Mouse (Mus musculus): ENCODE data around the gene Kat8. TPM values are rescaled to one million over a fixed set of nuclear protein-coding genes. Genes with fewer than 3 reads are reported as not detected.
A peak's percentile ranks its signal among the peaks of the same experiment; 100 is the strongest.

Kat8 gene
- polyA plus RNA-seq, 1 experiment: 15.7 TPM

DNA sequence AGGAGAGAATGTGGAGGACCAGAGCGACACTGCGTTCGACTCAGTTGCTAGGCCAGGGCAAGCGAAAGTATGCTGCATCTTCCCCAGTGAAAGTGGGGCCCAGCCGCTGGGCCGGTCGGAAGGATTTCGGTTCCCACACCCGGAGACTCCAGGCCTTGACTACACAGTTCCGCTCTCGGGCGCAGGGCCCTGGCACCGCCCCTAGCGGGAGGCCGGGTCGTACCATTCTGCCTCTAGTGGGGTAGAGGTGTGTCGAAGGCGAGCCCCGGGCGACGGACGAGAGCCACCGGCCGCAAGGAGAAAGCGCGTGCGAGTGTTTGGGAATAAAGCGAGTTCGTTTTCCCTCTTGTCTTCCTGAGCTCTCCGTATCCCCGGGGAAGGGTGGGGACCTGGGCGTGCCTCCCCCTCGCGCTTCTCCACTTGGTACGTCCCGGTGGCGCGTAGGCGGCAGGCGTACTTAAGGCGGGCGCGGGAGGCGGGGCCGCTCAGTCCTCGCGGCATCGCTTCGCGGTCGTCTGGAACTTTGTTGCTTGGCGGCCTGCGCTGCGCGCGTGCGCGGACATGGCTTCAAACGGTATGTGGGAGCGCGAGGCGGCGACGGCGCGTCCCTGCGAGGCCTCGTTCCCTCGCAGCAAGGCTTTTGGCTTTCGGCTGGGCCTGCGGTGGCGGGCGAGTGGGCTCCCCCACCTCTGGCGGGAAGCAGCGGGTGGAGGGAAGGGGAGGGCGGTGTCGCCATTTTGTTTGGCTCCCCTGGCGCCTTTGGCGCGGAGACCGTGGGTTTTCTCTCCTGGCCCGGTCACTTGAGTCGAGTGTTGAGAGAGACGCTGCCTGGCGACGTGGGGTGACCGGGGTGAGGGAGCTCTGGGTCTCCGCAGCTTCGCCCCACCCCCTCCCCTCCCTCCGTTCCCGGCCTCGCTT, 54.9 kb downstream of the Kat8 start, which contains the start of gene Fus:
Gene Fus (plus strand): TSS at position 454 of the 918 bp plus-strand sequence.
- under 1% methylated on average over 92 of the region's 92 CpGs for WGBS
- H3K4me3 ChIP-seq (replicated peaks; ENCODE audit: control insufficient read depth, low read depth, low read length): peak within 1 kb of the TSS; percentile 100
- peaks cover 2% of the 10 kb centered on the region for H3K4me1 ChIP-seq (ENCODE audit: control insufficient read depth, insufficient read depth, low read length)
- TF ChIP-seq POLR2A (IDR thresholded peaks at IDR 0.05; ENCODE audit: borderline replicate concordance, control insufficient read depth, low read depth, low read length): peak; percentile 100
- TF ChIP-seq CTCF (IDR thresholded peaks at IDR 0.05; ENCODE audit: control insufficient read depth, insufficient read depth, low read length): no peak
- peak within 1 kb of the TSS; percentile 97 for H3K27ac ChIP-seq (ENCODE audit: control insufficient read depth, insufficient read depth, low read depth, low read length, poor library complexity)

DNA sequence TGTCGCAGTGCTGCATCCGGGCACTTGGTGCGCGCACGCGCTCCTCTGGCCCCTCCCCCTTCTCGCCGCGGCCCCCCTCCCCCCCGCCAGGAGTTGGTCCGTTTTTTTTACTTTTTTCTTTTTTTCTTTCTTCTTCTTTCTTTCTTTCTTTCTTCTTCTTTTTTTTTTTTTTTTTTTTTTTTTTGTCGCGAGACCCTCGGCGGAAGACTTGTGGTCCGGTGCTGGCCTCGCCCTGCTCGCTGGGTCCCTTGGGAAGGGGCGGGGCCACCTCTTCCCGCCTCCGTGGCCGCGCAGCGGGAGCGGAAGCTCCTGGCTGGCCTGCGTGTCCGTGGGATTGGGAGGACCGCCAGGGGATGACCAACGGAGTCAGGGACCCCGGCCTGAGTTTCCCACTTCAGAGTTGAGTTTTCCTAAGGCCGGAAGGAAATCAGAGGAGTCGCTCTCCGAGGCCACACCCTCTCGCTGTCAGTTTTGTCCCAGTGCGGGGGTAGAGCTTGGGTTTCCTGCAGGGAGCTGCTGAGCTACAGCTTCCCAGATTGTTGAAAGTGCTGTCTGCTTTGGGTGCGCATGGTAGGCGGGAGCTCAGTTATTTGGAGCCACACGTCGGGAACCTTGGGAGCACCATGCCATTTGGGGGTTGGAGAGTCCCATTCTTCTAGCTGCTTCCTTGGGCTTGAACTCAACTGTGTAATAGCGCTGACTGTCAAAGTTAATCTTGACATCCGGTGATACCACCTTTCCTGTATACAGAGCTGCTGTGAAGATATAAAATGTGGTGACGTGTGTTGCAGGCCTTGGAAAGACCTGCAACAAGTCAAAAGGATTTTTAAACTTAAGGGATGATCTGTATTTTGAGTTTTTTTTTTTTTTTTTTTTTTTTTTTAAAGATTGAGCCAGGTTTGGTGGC, 55.9 kb downstream of the Kat8 start:
- Histone ChIP-seq H3K27ac (ENCODE audit: control insufficient read depth, insufficient read depth, low read depth, low read length, poor library complexity) (peak overlapping the region; percentile 97), H3K4me1 (ENCODE audit: control insufficient read depth, insufficient read depth, low read length) (peaks cover 2% of the 10 kb centered on the region), H3K4me3 (replicated peaks; ENCODE audit: control insufficient read depth, low read depth, low read length) (peak overlapping the region; percentile 100)
- TF ChIP-seq CTCF (IDR thresholded peaks at IDR 0.05; ENCODE audit: control insufficient read depth, insufficient read depth, low read length) (no peak), POLR2A (IDR thresholded peaks at IDR 0.05; ENCODE audit: borderline replicate concordance, control insufficient read depth, low read depth, low read length) (no peak)
- 1% methylated on average over 42 of the region's 42 CpGs for WGBS

DNA sequence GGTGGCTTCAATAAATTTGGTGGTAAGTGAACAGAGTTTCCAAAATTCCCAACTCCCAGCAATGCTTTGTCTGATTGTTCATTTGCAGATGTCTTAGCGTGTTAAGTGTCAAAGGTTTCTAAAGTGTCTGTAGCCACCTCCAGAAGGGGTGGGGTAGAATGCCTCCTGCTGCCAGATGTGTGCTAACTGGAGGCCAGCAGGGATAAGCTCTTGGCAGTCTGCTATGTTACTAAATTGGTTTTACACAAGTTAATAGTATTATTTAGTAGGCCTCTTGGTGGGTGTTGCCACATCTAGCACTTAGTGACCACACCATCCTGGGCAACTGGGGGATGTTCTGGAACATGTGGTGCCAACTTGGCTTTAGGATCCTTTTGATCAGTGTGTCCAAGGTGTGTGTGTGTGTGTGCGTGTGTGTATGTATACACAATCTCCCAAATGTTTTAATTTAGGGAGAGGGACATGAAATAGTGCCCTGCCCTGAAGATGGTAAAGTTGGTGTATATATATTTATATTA, 62.2 kb downstream of the Kat8 start:
- Histone ChIP-seq H3K4me1 (ENCODE audit: control insufficient read depth, insufficient read depth, low read length) (no peaks in the 10 kb centered on the region), H3K27ac (ENCODE audit: control insufficient read depth, insufficient read depth, low read depth, low read length, poor library complexity) (no peak overlapping the region), H3K4me3 (replicated peaks; ENCODE audit: control insufficient read depth, low read depth, low read length) (no peak overlapping the region)
- whole genome bisulfite sequencing: 91% methylated on average over 2 of the region's 2 CpGs
- TF ChIP-seq CTCF (IDR thresholded peaks at IDR 0.05; ENCODE audit: control insufficient read depth, insufficient read depth, low read length): no peak
- no peak for TF ChIP-seq POLR2A (IDR thresholded peaks at IDR 0.05; ENCODE audit: borderline replicate concordance, control insufficient read depth, low read depth, low read length)

Other genes with a start within 250 kb of the Kat8 start
- 44.5 and 65.5 TPM in 2 replicates for gene Bcl7c, start 203.6 kb upstream of the Kat8 start, polyA plus RNA-seq (2011; ENCODE audit: insufficient read depth, insufficient read length, low replicate concordance, missing spikeins)
- not detected in 2 replicates for gene Ctf1, start 199.8 kb upstream of the Kat8 start, polyA plus RNA-seq (2011; ENCODE audit: insufficient read depth, insufficient read length, low replicate concordance, missing spikeins)
- not detected in 2 replicates for gene Ctf2, start 180.3 kb upstream of the Kat8 start, polyA plus RNA-seq (2011; ENCODE audit: insufficient read depth, insufficient read length, low replicate concordance, missing spikeins)
- gene Fbxl19, start 168.0 kb upstream of the Kat8 start, polyA plus RNA-seq (2011; ENCODE audit: insufficient read depth, insufficient read length, low replicate concordance, missing spikeins): 18.8 and 23.0 TPM in 2 replicates
- gene Orai3, start 142.7 kb upstream of the Kat8 start, polyA plus RNA-seq (2011; ENCODE audit: insufficient read depth, insufficient read length, low replicate concordance, missing spikeins): 7.6 and 14.6 TPM in 2 replicates
- gene Setd1a, start 135.8 kb upstream of the Kat8 start, polyA plus RNA-seq (2011; ENCODE audit: insufficient read depth, insufficient read length, low replicate concordance, missing spikeins): 24.2 and 36.3 TPM in 2 replicates
- 0.75 TPM in 1 of 2 replicates, not detected in the other for gene Gm49388, start 126.9 kb upstream of the Kat8 start, polyA plus RNA-seq (2011; ENCODE audit: insufficient read depth, insufficient read length, low replicate concordance, missing spikeins)
- gene Hsd3b7, start 111.9 kb upstream of the Kat8 start, polyA plus RNA-seq (2011; ENCODE audit: insufficient read depth, insufficient read length, low replicate concordance, missing spikeins): 13.3 and 23.4 TPM in 2 replicates
- 246 and 342 TPM in 2 replicates for gene Stx4a, start 88.2 kb upstream of the Kat8 start, polyA plus RNA-seq (2011; ENCODE audit: insufficient read depth, insufficient read length, low replicate concordance, missing spikeins)
- 1.1 and 1.8 TPM in 2 replicates for gene Stx1b, start 88.0 kb upstream of the Kat8 start, polyA plus RNA-seq (2011; ENCODE audit: insufficient read depth, insufficient read length, low replicate concordance, missing spikeins)
- 15.9 and 24.7 TPM in 2 replicates for gene Zfp646, start 36.3 kb upstream of the Kat8 start, polyA plus RNA-seq (2011; ENCODE audit: insufficient read depth, insufficient read length, low replicate concordance, missing spikeins)
- 4.0 and 8.3 TPM in 2 replicates for gene Zfp668, start 35.7 kb upstream of the Kat8 start, polyA plus RNA-seq (2011; ENCODE audit: insufficient read depth, insufficient read length, low replicate concordance, missing spikeins)
- gene Prss53, start 21.5 kb upstream of the Kat8 start, polyA plus RNA-seq (2011; ENCODE audit: insufficient read depth, insufficient read length, low replicate concordance, missing spikeins): 1.6 TPM in 1 of 2 replicates, not detected in the other
- gene Gm21974, start 17.1 kb upstream of the Kat8 start, polyA plus RNA-seq (2011; ENCODE audit: insufficient read depth, insufficient read length, low replicate concordance, missing spikeins): not detected in 2 replicates
- 15.1 and 22.3 TPM in 2 replicates for gene Vkorc1, start 16.9 kb upstream of the Kat8 start, polyA plus RNA-seq (2011; ENCODE audit: insufficient read depth, insufficient read length, low replicate concordance, missing spikeins)
- 42.4 and 66.8 TPM in 2 replicates for gene Bckdk, start 8.4 kb upstream of the Kat8 start, polyA plus RNA-seq (2011; ENCODE audit: insufficient read depth, insufficient read length, low replicate concordance, missing spikeins)
- gene Prss8, start 17.6 kb downstream of the Kat8 start, polyA plus RNA-seq (2011; ENCODE audit: insufficient read depth, insufficient read length, low replicate concordance, missing spikeins): 1.8 TPM in 1 of 2 replicates, not detected in the other
- 1.3 and 4.3 TPM in 2 replicates for gene Prss36, start 34.2 kb downstream of the Kat8 start, polyA plus RNA-seq (2011; ENCODE audit: insufficient read depth, insufficient read length, low replicate concordance, missing spikeins)
- 627 and 763 TPM in 2 replicates for gene Fus, start 54.9 kb downstream of the Kat8 start, polyA plus RNA-seq (2011; ENCODE audit: insufficient read depth, insufficient read length, low replicate concordance, missing spikeins)
- gene Pycard, start 81.4 kb downstream of the Kat8 start, polyA plus RNA-seq (2011; ENCODE audit: insufficient read depth, insufficient read length, low replicate concordance, missing spikeins): 17.7 and 19.9 TPM in 2 replicates
- gene Trim72, start 91.4 kb downstream of the Kat8 start, polyA plus RNA-seq (2011; ENCODE audit: insufficient read depth, insufficient read length, low replicate concordance, missing spikeins): 0.45 and 1.1 TPM in 2 replicates
- 15.4 and 60.8 TPM in 2 replicates for gene Itgam, start 150.1 kb downstream of the Kat8 start, polyA plus RNA-seq (2011; ENCODE audit: insufficient read depth, insufficient read length, low replicate concordance, missing spikeins)
- 8.2 and 16.7 TPM in 2 replicates for gene Gm49368, start 150.2 kb downstream of the Kat8 start, polyA plus RNA-seq (2011; ENCODE audit: insufficient read depth, insufficient read length, low replicate concordance, missing spikeins)
- gene Itgax, start 217.0 kb downstream of the Kat8 start, polyA plus RNA-seq (2011; ENCODE audit: insufficient read depth, insufficient read length, low replicate concordance, missing spikeins): 1.2 and 9.5 TPM in 2 replicates
- 5.9 and 9.8 TPM in 2 replicates for gene Itgad, start 241.9 kb downstream of the Kat8 start, polyA plus RNA-seq (2011; ENCODE audit: insufficient read depth, insufficient read length, low replicate concordance, missing spikeins)